Mouse (Mus musculus) mouse trophoblast stem cell (cell line): Measurements from ENCODE around the gene Olfr1555-ps1.
"Not testable (repeated sequence)": the region's sequence is repeated elsewhere in the genome, so short reads cannot be mapped to it uniquely, and the experiment has no call there.

Source experiments
- in situ Hi-C, 2 experiments: fragments of 300-500 bp; cut with MseI, MboI; formaldehyde crosslinking; loops; 2 replicates in 1 of 2; 3 replicates in 1 of 2; pipeline ENCODE4 v1.15.1; 2025

The Olfr1555-ps1 gene

GRCm38 (mm10) chr19:12170062-12170599, at the start of gene Olfr1555-ps1:
Gene Olfr1555-ps1 (minus strand): TSS chr19:12170112.
- in situ Hi-C loops = not testable (repeated sequence)

GRCm38 (mm10) chr19:12200334-12200733, 30.4 kb upstream of the Olfr1555-ps1 start, which contains the start of gene Olfr1431:
Gene Olfr1431 (plus strand): TSS chr19:12200634.
- in situ Hi-C loops = no loop called here

DNA sequence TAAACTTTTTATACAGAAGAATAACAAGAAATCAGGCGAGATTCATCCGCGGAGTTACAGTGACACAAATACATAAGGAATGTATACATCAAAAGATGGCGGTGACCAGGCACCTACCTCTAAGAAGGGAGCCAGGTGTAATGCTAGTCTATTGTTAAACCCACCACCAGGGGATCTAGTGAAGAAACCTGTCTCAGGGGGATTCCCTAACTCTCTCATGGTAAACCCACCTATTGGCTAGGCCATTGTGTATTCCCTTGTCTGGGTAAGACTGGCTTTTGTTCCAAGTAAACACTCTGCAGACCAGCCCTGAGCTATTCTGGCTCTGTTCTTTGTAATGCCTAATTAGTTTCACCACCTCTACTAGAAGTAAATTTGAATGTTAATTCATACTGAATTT, 29.2 kb upstream of the Olfr1555-ps1 start:
- in situ Hi-C loops = not testable (repeated sequence)

- in situ Hi-C loops = not testable (repeated sequence)
These were observed 5.5 kb upstream of the Olfr1555-ps1 start for GRCm38 (mm10) chr19:12175431-12175830.

- in situ Hi-C loops = no loop called here
These were observed 24.5 kb downstream of the Olfr1555-ps1 start for GRCm38 (mm10) chr19:12145452-12145851.

- in situ Hi-C loops = no loop called here
These were observed 26.6 kb downstream of the Olfr1555-ps1 start for GRCm38 (mm10) chr19:12143356-12143755.

DNA sequence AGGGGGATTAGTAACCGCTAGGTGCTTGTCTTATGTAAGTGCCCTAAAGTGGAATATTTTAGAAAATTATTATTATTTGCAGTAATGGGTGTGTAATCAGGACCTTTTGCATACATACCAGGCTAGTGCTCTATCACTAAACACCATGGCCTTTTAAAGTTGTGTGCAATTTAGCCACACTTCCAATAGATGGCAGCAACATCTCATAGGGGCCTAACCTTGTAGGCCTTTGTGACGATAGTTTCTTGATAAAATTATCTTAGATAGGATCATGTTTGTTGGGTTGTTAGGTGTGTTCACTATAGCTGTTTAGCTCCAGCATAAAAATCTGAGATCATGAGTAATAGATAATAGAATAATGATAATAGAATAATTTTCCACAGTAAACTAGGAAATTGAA, 35.6 kb downstream of the Olfr1555-ps1 start:
- in situ Hi-C loops = loop anchor here (10.0 kb wide), 2 partner anchors 281 to 291 kb away; partner anchors contain the start of genes Olfr1441 (in 1 of the 2) and Pfpl (in 1 of the 2)

- in situ Hi-C loops = no loop called here
These were observed 46.8 kb downstream of the Olfr1555-ps1 start, which contains the start of gene Olfr76 for GRCm38 (mm10) chr19:12123103-12123502. Gene Olfr76 (minus strand): TSS chr19:12123203.

DNA sequence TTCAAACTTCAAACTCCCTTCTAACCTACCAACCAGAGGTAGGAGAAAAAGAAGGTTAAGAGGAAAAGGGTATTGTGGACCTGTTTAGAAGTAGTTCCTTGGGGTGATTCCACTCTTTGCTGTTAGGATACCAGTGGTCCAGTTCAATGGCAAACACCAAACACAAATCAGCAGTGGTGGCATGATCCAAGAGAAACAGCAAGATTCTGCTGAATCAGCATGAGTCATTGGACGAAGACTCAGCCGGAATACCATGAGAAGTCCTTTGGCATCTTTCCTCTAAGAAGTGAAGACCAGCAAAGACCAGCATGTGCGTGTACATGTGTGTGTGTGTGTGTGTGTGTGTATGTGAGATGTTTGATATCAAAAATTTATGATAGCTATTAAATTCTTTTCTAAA, 53.4 kb downstream of the Olfr1555-ps1 start:
- in situ Hi-C loops = no loop called here

GRCm38 (mm10) chr19:12115797-12116196, 54.1 kb downstream of the Olfr1555-ps1 start, which contains the start of gene Olfr1428:
Gene Olfr1428 (minus strand): TSS chr19:12115897.
- in situ Hi-C loops = no loop called here
